Mouse (Mus musculus) brain, embryonic 14.5 days (tissue): ENCODE results near the gene 4921524J17Rik. TPM values are rescaled to one million over a fixed set of nuclear protein-coding genes. Genes with fewer than 3 reads are reported as not detected.

Experiments used
- DNase-seq: peaks from one replicate; pipeline ENCODE4 v3.0.0-alpha.2; 2011; ENCODE audit warnings: low read depth
- CTCF ChIP-seq: fragments of 200-500 bp; IDR thresholded peaks from 2 replicates; pipeline ENCODE4 v1.5.1; 2012; ENCODE audit warnings: inconsistent platforms, mild to moderate bottlenecking, moderate library complexity, borderline replicate concordance; ENCODE audit not compliant: insufficient read depth, insufficient read length; ENCODE audit errors: extremely low read depth
- POLR2A ChIP-seq: fragments of 200-500 bp; IDR thresholded peaks from 2 replicates; pipeline ENCODE4 v1.6.1; 2012; ENCODE audit warnings: mild to moderate bottlenecking, inconsistent platforms, borderline replicate concordance; ENCODE audit not compliant: poor library complexity, insufficient read depth, insufficient read length, severe bottlenecking; ENCODE audit errors: extremely low read depth
- polyA plus RNA-seq: library from polyadenylated mRNA; depleted of rRNA; stranded (reverse); fragments of >200 nt; gene quantifications from 2 replicates; pipeline ENCODE4 v1.2.3, GENCODE M21; 2012; rRNA removed

4921524J17Rik gene
- polyA plus RNA-seq: 18.5 and 21.1 TPM in 2 replicates

DNA sequence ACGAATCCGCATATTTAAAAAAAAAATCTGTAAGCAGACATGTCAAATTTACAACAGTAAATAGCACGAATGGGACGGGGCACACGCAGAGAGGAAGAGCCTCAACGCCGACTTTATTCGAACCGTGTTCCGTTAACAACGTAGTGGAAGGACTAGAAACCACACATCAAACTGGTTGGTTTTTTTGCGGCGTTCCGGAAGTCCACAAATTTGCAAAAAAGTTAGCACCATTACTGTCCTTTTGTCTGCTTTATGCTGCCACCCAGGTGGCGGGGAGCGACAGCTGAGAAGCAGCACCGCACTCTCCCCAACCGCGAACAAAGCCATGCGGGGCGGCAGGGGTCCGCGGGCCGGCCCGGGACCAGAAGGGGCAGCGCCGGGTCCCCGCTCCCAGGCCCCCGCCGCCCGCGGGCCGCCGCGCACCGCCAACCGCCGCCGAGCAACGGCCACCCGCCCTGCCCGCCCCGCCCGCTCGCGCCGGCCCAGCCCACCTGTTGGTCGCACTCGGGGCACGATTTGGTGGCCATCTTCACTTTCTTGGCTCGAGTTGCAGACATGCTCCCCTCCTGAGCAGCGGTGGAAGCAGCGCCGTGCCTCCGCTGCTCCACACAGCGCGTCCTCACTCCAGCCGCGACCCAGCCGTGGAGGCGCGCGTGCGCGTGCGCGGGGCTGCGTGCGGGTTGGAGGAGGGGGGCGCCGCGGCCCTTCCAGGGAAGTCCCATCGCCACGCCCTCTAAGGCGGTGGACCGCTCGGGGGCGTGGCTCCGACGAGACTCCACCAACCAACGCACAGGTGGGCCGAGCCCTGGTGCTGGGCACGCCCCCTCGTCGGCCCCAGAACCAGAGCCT lies at the start of gene 4921524J17Rik:
Gene 4921524J17Rik, minus strand, starts transcription at position 666 of the 849 bp plus-strand sequence.
- TF ChIP-seq CTCF (no peak), POLR2A (peak; percentile 95)
- DNase-seq: peak; percentile 99

DNA sequence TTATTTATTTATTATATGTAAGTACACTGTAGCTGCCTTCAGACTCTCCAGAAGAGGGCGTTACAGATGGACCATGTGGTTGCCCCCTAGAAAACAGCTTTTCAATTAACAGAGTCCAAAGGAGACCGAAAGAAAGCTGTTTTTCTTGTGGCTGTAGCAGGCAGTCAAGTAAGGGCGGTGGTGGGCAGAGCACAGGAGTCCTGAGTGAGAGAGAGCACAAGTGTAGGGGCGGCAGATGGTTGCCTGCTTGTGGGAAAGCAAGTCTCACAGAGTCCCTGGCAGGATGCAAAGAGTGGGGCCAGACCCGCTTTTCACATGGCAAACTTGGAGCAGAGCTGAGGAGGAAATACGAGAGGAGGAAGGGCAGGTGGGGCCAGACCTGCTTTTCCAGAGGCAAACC lies 49.8 kb upstream of the 4921524J17Rik start:
- peak; percentile 62 for DNase-seq
- no peak for TF ChIP-seq CTCF
- TF ChIP-seq POLR2A: no peak

DNA sequence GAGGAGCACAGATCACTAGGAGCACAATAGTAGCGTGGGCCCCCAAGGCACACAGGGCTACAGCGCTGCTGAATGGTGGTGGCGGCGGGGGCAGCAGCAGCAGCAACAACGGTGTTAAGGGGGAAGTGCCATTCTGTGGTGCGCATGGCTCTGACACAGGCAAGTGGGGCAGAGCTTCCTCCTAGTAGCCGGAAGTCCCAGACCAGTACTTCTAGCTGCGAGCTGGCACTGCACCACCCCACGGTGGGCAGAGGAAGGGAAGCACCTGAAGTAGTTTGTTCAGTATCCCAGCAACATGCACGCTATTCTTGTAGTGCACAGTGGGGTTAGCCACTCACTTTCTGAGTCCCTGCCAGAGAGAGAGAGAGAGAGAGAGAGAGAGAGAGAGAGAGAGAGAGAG lies 49.3 kb upstream of the 4921524J17Rik start:
- DNase-seq: peak; percentile 47
- no peak for TF ChIP-seq CTCF
- TF ChIP-seq POLR2A: no peak

DNA sequence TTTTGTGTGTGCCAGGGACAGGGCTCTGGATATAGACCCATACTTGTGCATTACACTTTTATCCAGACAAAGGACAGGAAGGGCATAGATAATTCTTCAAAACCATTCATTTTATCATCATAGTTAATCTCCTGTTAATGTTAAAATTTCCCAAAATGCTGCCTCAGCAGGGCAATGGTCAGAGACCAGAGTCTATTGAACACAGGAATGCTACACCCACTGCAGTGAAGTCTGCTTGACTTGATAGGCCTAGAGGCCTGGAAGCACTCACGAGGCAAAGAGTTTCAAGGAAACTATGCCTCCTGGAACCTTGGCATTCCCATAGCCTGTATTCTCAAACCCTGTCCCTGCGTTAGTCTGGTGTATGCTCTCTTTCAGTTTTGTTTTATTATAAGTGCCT lies 47.1 kb upstream of the 4921524J17Rik start:
- TF ChIP-seq POLR2A (no peak), CTCF (no peak)
- no peak for DNase-seq

DNA sequence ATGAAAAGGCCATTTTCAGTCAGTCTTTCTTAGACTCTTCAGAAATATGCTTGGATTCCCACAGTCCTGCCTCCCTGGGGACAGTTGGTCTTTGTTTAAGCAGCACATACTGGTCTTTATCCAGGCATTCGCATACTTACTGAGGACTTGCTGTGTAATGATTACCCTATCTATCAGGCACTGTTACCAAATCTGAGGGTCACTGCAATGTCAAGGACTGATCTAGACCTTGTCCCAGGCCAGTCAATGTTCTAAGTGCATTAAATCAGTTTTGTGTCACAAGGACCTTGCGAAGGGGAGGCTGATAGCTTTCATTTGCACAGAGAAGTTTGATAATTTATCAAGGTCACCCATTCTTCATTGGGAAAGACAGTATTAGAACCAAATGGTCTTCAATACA lies 45.8 kb upstream of the 4921524J17Rik start:
- DNase-seq: no peak

DNA sequence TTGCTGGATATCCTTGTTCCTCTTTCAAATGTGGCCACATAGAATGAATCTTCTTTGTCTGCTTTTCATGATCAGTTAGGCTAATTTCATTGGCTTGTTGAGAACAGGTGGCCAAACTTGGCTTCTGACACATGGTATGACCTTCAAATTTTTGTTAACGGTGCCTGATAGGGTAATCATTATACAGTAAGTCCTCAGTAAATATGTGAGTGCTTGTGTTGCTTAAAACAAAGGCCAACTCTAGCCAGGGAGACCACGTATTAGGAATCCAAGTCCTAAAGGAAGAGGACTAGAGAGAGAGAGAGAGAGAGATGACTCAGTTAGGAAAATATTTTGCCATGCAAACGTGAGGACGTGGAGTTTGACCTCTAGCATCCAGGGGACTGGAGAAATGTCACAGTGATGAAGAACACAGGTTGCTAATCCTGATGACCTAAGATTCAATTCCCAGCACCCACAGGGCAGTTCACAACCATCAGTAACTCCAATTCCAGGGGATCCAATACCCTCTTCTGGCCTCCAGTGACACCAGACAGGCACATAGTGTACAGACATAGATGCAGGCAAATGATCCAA lies 44.4 kb upstream of the 4921524J17Rik start:
- DNase-seq: no peak
- no peak for TF ChIP-seq CTCF
- TF ChIP-seq POLR2A: no peak

More for the DNA sequence above, 45.8 kb upstream of the 4921524J17Rik start:
- TF ChIP-seq CTCF: no peak
- TF ChIP-seq POLR2A: no peak

DNA sequence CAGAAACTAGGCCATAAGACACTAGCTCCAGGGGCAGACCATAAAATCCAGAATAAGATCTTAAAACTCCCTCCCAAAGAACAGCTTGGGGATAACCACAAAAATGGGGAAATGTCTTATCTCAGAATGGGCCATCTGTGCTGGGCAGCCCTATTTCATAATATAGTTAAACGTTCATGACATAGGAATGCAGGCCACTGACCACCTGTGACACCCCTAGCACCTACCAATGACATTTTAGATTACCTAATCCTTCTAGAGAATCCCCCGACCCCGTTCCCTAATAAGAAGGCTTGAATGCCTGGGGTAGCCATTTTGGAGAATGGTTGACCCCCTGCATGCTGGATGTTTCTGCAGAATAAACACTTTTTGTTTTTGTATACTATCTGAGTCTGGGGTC lies 42.3 kb upstream of the 4921524J17Rik start:
- no peak for TF ChIP-seq CTCF
- TF ChIP-seq POLR2A: no peak
- DNase-seq: no peak

DNA sequence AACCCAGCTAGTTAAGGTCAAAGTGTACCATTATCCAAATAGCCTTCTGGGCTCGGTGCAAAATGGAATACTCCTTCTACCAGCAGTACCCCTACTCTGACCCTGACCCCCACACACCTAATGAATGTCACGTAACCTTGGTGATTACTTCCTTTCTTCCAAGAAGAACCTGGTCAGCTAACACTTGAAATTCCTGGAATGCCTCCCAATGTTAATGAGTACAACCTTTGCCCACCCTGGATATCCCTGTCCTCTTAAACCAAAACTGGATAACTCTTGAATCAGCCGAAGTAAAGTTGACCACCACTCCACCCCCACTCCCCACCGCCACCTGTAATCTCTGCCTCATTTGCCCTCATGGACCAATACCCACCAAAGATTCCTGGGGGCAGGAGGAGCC lies 40.6 kb upstream of the 4921524J17Rik start:
- TF ChIP-seq POLR2A (no peak), CTCF (no peak)

DNA sequence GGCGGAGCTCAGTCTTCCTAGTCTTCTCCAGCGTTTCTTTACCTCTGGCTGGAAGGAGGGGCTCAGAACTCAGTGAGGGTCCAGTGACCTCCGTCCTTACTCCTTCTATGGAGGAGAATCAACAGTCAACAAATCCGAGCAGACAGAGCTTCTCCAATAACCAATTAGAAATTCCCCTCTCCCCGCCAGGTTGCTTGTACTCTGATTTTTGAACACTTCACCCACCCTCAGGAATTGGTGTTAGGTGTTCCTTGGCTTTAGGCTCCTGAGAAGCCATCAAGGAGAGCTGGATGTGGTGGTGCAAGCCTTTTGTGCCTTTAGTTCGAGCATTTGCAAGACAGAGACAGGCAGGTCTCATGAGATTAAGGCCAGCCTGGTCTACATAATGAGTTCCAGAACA lies 40.2 kb upstream of the 4921524J17Rik start:
- no peak for DNase-seq
- TF ChIP-seq CTCF: no peak
- TF ChIP-seq POLR2A: no peak

More for the DNA sequence above, 40.6 kb upstream of the 4921524J17Rik start:
- no peak for DNase-seq

DNA sequence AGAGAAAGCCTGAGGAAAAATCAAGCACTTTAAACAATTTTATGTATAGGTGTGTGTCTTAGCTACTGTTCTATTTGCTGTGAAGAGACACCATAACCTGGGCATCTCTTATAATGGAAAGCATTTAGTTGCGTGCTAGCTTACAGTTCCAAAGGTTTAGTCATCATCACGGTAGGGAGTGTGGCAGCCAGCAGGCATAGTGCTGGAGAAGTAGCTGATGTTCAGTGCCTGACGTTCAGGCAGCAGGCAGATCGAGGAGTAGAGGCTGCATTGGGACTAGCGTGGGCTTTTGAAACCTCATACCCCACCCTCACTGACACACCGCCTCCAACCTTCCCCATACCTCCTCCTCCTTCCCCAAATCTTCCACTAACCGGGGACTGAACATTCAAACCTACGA lies 38.1 kb upstream of the 4921524J17Rik start:
- TF ChIP-seq CTCF (no peak), POLR2A (no peak)
- DNase-seq: no peak

DNA sequence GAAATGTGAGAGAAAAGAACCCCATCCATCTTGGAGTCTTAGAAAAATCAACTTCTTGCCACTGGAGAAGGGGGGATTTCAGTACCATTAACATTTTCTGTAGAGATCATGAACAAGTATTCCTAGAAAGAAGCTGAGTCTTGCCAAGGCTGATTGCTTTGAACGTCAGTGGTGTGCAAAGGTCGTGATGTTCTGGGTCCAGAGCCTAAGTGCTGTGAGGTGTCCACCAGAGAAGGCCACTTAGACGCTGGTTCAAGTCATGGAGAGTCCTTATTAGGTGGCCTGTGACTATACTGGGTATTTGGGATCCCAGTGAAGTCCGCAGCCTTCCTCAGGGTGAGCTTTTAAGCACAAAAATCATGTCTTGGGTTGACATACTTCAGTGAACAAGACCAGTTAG lies 33.4 kb upstream of the 4921524J17Rik start:
- TF ChIP-seq POLR2A (no peak), CTCF (no peak)
- DNase-seq: no peak

DNA sequence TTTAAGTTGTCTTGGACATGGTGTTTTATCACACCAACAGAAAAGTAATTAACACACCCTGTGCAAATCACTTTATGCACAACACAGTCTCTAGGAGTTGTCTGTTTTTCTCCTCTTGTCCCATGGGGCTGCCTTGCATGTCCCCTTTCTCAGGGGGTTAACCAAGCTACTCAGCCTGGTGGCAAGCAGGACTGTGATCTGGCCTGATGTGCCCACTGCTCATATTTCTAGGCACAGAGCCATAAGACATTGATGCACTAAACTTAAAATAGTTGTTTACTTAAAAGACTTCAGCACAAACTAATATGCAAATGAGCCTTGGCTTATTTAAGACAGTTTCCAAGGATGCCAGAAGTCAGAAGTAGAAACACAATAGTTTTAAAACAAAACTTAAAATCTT lies 31.7 kb upstream of the 4921524J17Rik start:
- no peak for TF ChIP-seq POLR2A
- DNase-seq: no peak

DNA sequence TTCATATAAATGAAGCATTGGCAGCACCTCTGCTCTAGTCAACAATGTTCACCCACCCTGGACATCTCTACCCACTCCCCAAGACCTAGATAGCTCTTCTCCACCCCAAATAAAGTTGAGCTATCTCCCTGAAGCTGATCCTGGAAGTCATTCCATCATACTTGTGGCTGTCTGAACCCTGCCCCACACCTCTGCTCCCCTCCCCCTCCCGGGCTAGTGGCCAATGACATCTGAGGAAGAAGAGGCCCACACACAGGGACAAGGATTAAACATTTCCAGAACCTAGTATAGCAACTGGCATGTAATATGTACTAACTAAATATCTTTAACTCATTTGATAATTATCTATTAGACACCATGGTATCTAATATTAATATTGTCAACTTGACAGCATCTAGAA lies 29.8 kb upstream of the 4921524J17Rik start:
- DNase-seq: no peak
- TF ChIP-seq CTCF: no peak
- TF ChIP-seq POLR2A: no peak

DNA sequence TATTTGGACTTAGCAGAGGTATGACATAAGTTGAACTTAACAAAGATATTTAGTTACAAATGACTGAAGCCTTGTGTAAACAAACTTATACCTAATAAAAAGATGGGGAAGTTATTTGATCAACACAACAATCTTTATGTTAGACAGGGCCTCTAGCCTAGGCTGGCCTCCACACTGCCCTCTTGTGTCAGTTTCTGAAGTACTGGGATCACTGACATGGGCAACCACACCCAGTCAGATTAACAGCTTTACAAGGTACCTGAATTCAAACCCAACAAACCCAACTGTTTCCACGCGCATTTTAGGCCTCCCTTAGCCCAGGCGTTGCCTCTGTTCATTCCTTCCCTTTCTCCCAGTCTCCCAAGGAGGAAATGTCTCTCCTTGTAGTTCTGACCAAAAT lies 28.7 kb upstream of the 4921524J17Rik start:
- no peak for DNase-seq
- TF ChIP-seq CTCF: peak; percentile 38; the same call in 1 of the 2 replicates
- TF ChIP-seq POLR2A: no peak
